Mouse (Mus musculus) adrenal gland, adult 2 months (tissue): ENCODE data around the gene Rab11a. TPM values are rescaled to one million over a fixed set of nuclear protein-coding genes. Genes with fewer than 3 reads are reported as not detected.
A peak's percentile ranks its signal among the peaks of the same experiment; 100 is the strongest.
"Not testable (repeated sequence)": the region's sequence is repeated elsewhere in the genome, so short reads cannot be mapped to it uniquely, and the experiment has no call there.

Experiments
- DNase-seq: peaks from one replicate; pipeline ENCODE4 v3.0.0; 2021
- polyA plus RNA-seq: library from polyadenylated mRNA; depleted of rRNA; stranded (reverse); fragments of >200 nt; gene quantifications from 2 replicates; pipeline ENCODE4 v1.2.3, GENCODE M21; 2012
- total RNA-seq, 2 experiments: library from RNA; stranded (reverse); gene quantifications; 2 replicates each; pipeline ENCODE4 v1.2.3; 2021

The Rab11a gene
- total and polyA plus RNA-seq, 3 experiments: 74.6 to 291 (median 230) TPM

DNA sequence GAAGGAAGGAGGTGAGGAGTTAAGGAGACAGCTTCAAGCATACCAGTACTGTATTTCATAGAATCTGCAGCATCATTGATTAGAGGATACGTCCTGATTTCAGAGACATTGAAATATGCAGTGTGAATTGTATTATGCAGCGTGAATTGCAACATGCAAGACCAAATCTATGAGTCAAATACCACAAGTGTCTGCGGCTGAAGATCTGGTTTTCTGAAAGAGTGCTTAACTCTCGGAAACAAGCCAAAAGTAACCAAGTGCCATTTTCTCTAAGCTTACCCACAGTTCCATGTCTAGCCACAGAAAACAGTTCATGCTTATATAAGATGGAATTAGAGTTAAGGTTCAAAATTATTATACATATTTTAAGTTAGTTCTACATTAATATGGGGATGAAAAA is 10.2 kb upstream of the Rab11a start:
- DNase-seq: no peak

DNA sequence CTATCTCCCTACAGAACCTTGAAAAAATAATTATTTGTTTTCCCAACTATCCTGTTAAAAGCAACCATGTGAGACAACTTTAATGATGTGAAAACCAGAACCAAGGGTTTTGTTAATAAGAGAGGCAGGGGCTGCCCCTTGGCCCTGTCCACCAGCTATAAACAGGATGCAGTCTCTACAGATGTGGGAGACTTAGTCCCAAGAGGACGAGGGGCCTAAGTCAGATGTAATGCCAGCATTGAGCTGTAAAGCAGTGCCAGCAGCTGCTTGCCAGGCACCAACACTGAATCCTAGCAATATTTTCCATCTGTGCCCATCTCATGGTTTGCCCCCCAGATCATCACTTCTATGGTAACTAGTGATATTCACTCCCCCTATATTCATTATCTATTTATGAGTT is 4.9 kb upstream of the Rab11a start:
- no peak for DNase-seq

- no peak for DNase-seq
Measured at GRCm38 (mm10) chr9:64739001-64739400, 1.4 kb upstream of the Rab11a start.

GRCm38 (mm10) chr9:64736639-64737405 is 736 bp downstream of the Rab11a start:
- DNase-seq: peak; percentile 82

DNA sequence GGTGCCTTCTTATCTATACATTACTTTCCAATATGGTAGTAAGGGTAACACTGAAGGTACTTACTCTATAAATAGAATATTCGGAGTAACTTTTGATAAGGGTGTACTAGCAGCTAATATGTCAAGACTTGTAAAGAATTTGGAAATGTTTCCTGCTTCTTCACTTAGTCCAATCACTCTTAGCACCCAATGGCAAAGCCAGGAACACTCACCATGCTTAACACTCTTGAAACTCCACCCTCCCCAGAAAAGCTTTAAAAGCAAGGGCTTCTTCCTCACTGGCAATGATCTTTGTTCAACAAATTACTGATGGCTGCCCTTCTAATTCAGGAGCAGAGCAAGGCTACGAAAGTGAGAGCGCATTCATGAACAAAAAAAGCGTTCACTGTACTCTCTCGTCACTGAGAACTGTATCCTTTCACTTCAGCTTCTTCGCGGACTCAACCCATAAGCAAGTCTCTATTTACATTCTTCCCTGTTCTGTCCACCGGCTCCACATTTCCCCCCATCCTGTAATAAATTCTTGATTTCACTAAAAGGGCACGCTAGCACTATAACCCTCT is 1.4 kb downstream of the Rab11a start:
- DNase-seq: no peak

GRCm38 (mm10) chr9:64734992-64735391 is 2.6 kb downstream of the Rab11a start:
- not testable (repeated sequence) for DNase-seq

DNA sequence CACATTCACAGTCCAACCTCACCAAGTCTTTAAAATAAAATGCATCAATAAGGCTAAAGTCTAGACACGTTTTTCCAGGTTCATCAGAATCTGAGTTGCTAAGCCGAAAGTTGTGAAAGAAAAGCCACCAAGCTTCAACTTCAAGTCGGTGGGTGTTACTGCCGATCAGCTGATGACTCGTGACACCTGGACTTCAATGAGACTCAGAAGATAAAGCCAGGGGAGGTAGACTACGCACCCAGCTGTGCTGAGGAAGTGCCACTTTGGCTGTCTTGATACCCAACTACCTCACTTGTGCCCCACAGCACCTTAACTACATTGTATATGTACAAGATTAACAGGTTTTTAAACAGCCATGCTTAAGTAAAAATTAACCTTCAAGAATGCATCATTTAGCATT is 3.4 kb downstream of the Rab11a start:
- peak; percentile 2 for DNase-seq

DNA sequence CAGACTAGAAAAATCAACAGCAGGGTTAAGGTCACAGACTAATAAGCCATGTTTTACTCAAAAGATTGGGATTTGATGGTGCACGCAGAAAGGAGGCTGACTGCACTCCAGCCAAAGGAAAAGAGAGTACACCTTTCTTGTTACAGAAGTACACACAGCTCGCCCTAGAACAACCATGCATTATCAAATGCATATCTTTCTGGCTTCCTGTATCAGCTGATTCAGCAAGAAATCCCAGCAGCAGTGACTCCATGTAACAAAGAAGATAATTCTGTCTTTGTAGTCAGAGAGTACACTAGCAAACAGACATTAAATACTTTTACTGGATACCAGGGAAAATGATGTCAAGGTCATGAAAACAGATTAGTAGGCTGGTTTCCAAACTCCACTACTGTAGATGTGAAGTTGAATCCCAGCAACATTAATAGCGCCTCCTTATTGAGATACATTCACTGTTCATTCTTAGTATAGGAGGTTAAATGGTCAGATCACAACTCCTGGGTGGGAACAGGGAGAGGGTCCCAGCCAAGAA is 6.5 kb downstream of the Rab11a start:
- DNase-seq: peak; percentile 11

- DNase-seq: no peak
Measured at GRCm38 (mm10) chr9:64726454-64726853, 11.1 kb downstream of the Rab11a start.

GRCm38 (mm10) chr9:64719526-64720163 is 17.9 kb downstream of the Rab11a start:
- no peak for DNase-seq

GRCm38 (mm10) chr9:64710291-64710690 is 27.3 kb downstream of the Rab11a start:
- not testable (repeated sequence) for DNase-seq

GRCm38 (mm10) chr9:64704073-64704840 is 33.3 kb downstream of the Rab11a start:
- DNase-seq: no peak

DNA sequence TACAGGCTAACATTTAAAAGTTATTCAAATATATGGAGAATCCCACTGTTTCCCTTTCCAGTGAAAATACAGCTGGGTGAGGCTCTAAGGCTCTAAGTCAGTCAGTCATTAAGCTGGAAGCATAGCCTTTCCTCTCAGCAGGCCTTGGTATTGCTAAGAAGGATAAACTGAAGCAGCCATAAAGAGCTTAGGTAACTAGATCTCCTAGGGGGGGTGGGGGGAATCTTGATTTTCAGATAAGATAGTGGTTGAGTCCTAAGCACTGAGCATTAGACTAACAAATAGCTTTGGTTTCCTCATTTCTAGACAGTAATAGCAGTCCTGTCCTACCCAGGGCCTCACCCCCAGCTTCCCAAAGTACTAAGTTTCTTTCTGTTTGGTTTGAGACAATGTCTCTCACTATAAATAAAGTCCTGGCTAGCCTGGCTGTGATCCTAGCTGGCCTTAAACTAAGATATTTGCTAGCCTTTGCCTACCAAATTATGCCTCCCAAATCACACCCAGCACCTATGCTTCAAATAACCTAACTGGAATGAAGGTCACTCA is 34.1 kb downstream of the Rab11a start:
- DNase-seq: no peak

- peak; percentile 32 for DNase-seq
Measured at GRCm38 (mm10) chr9:64702937-64703336, 34.6 kb downstream of the Rab11a start.

DNA sequence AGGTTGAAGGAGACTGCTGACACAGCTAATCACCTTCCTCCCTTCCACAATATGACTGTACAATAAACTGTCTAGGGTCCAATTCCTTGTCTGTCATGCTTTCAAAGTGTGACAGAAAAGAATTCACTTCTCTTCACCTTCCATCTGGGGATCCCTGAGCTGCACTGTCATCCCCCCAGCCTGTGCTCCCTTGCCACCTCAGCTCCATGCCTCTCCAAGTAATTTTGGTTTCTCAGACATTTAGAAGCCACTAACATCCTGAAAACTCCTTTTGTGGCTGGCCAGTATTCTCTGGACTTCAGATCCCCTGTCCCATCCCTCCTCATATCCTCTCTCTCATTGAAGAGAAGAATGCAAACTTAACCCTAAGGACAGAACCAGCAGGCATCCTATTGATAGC is 35.2 kb downstream of the Rab11a start:
- no peak for DNase-seq

DNA sequence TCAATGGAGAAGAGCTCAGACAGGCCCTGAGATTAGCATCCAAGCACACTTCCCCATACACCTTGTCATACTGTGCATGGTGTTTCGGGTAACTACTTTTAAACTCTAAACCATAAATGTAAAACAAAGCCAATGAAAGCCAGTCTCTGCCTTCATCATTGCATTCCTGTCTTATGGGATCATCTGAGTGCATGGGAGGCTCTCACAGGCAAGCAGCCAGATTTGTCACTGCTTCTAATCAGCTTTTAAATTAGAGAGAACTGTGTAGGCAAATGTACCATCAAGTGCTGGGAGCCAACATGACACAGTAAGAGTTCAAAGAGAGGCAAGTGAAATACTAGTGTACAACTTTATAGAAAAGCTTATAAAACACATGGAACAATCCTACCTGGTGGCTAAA is 35.9 kb downstream of the Rab11a start:
- DNase-seq: no peak

DNA sequence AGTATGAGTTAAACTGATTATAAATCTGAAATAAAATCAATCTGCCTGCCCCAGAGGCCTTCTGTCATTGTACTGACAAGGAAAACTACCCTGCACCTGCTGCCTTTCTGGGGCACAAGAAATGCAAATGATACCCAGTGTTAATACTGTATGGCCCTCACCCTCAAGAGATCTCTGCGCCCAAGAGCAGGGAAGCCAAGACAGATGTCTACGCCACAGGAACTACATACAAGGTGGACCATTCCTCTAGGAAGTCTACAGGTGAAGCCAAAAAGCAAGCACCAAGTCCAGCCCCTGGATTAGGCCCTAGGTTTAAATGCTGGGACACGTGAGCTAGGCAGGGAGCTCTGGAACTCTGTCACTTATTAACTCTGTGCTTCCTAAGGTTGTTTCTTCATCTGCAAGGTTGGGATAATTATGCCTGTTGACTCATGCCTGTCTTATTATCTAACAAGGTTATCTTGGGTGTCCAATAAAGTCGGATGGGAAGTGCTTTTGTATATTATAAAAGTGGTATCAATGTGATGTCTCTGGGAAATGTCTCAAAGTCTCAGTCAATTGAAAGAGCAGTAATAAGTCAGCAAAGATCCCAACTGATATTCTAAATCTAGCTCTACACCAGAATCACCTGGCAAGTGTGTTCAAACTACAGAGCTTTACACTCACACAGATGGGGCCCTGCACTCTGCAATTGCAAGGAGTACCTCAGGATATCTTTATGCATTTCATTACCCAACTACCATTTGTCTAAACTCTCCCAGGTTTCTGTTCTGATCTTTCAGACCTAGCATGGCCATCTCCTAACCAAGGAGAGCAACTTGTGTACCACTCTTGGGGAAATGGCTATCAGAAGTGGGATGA is 36.9 kb downstream of the Rab11a start:
- no peak for DNase-seq

DNA sequence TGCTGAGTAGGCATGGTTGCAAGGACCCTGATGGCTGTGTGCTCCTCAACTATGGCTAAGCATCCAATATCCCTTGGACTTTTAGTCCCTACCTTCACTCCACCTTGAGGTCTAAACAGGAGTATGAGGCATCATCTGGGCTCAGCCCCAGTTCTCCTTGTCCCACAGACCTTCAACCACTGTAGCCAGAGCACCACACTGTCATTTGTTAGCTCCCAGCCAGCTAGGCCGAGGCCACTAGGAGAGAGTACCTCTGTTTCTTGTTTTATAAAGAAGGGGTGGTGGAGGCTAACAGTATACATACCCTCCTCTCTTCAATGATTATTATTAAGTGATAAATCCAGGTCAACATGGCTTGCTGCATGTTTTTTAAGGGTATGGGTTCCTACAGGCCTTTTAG is 39.0 kb downstream of the Rab11a start:
- no peak for DNase-seq

DNA sequence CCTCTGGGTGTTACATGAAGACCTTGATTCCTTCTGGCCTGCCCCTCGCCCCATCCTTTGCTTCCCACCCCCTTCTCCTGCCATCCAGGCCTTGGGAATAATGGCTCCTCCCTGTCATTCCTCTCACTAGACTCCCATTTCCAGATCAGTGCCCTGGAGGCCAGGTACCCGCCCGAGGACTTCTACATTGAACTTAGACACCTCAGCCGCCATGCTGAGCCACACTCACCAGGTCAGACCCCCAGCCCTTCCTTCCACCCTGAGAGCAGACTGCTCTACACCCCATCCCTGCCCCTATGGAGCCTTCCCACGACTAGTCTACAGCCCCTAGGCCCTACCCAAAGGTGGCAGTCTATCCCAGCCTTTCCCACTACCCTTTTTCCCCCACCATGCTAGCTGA is 39.9 kb downstream of the Rab11a start:
- DNase-seq: no peak

GRCm38 (mm10) chr9:64697006-64697405 is 40.6 kb downstream of the Rab11a start:
- DNase-seq: no peak

DNA sequence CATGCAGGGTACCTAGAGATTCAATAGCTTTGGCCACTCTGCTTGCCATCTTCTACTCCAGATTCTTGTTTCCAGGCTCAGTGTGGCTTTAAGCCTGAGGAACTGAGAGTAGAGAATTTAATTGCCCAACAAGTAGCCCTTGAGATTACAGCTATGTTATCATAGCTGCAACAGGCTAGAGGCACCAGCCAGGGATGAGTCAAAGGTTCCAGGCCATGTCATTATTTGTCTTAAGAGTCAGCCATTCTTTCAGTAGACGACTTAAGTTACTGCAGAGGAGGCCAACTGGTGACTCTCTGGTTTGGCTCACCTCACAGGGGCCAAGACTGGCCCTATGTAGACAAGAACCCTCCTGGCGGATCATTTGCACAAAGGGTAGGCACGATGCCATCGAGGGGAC is 41.2 kb downstream of the Rab11a start:
- DNase-seq: peak; percentile 71
